Mouse (Mus musculus): ENCODE results near the gene Slc34a1. TPM values are rescaled to one million over a fixed set of nuclear protein-coding genes. Genes with fewer than 3 reads are reported as not detected.

Gene Slc34a1
- polyA plus RNA-seq, 1 experiment from 2014 or later, result not detected

DNA sequence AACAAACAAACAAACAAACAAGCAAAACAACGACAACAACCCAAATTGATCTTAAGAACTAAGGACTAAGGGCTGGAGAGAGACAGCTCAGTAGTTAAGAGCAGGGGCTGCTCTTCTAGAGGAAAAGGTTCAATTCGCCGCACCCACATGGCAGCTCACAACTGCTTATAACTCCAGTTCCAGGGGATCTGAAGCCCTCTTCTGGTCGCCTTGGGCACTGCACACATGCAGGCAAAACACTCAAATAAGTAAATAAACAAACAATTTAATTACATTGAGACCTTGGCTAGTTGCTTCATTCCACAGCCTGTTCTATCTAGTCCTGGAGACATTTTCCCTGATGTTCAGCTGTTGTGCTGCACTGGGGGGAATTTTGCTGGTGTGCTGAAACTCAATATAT, 5.1 kb upstream of the Slc34a1 start:
- no peak for DNase-seq (ENCODE audit: low spot score)
- H3K36me3 ChIP-seq (replicated peaks; ENCODE audit: control insufficient read depth, insufficient read depth, low read depth, low read length), result no peaks in the 10 kb centered on the region
- 56% methylated on average over 4 of the region's 4 CpGs for WGBS
- H3K4me3 ChIP-seq (ENCODE audit: low read depth, low read length), result no peak overlapping the region
- H3K4me2 ChIP-seq (ENCODE audit: low read depth, low read length), result no peak overlapping the region
- no peak overlapping the region for H3K27ac ChIP-seq (replicated peaks; ENCODE audit: low read depth, low read length)
- no peak for ATAC-seq (replicated peaks; ENCODE audit: insufficient number of reproducible peaks, low FRiP score, low TSS enrichment, low read depth)
- H3K27me3 ChIP-seq (ENCODE audit: control insufficient read depth, insufficient read depth, low read length), result no peaks in the 10 kb centered on the region
- H3K9ac ChIP-seq (replicated peaks; ENCODE audit: low read length), result no peak overlapping the region
- H3K9me3 ChIP-seq (replicated peaks; ENCODE audit: control insufficient read depth, low read length), result no peaks in the 10 kb centered on the region
- no peaks in the 10 kb centered on the region for H3K4me1 ChIP-seq (ENCODE audit: control insufficient read depth, insufficient read depth, low read length)

DNA sequence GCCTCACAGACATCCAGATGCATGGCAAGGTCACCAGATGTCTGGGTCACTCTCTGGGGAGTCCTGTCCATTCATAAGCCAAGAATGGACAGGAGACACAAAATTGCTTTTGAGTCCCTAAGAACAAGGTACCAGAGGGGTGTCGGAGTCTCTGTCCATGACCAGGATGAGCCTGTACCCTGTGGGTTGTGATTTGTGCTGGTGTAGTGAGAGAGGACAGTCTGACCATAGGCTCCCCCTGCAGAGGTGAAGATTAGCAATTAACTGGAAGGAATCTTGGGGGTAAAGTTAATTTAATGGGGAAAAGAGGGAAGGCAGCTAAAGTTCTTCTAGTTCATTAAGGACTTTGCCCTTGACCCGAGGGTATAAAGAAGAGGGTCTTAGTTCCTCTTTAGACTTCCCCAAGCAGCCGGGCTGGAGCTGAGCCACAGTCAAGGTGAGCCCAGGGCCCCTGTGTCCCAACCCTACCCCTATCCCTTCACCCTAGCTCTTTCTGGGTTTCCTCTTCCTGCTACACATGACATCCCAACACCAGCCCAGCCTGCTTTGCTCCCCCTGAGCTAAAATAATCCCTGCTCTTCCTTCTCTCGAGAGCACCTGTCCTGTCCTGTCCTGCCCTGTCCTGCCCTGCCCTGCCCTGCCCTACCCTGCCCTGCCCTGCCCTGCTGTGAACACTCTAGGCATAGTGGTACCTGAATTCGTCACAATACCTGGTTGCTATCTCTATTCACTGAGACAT, 1.5 kb downstream of the Slc34a1 start:
- Histone ChIP-seq H3K4me3 (ENCODE audit: low read depth, low read length) (no peak overlapping the region), H3K9me3 (replicated peaks; ENCODE audit: control insufficient read depth, low read length) (no peaks in the 10 kb centered on the region), H3K4me2 (ENCODE audit: low read depth, low read length) (no peak overlapping the region), H3K9ac (replicated peaks; ENCODE audit: low read length) (no peak overlapping the region), H3K36me3 (replicated peaks; ENCODE audit: control insufficient read depth, insufficient read depth, low read depth, low read length) (no peaks in the 10 kb centered on the region), H3K27ac (replicated peaks; ENCODE audit: low read depth, low read length) (no peak overlapping the region), H3K4me1 (ENCODE audit: control insufficient read depth, insufficient read depth, low read length) (no peaks in the 10 kb centered on the region), H3K27me3 (ENCODE audit: control insufficient read depth, insufficient read depth, low read length) (no peaks in the 10 kb centered on the region; the same call in 1 of the 2 replicates)
- WGBS, result 58% methylated on average over 5 of the region's 5 CpGs
- DNase-seq (ENCODE audit: low spot score), result no peak
- no peak for ATAC-seq (replicated peaks; ENCODE audit: insufficient number of reproducible peaks, low FRiP score, low TSS enrichment, low read depth)

DNA sequence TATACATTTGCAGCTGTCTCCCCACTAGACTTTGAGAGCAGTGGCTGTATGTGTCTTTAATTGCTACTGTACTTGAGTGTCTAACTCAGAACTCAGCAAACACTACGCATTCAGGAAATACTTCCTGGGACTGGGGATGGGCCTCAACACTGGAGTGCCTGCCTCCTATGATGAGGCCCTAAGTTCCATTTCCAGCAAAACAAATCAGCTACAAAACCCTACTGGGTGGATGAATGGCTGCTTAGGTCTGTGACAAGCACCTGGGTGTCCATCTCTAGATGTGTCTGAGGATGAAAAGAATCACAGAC, 2.0 kb downstream of the Slc34a1 start:
- WGBS, result 86% methylated on average over 1 of the region's 1 CpGs
- H3K4me3 ChIP-seq (ENCODE audit: low read depth, low read length), result no peak overlapping the region

DNA sequence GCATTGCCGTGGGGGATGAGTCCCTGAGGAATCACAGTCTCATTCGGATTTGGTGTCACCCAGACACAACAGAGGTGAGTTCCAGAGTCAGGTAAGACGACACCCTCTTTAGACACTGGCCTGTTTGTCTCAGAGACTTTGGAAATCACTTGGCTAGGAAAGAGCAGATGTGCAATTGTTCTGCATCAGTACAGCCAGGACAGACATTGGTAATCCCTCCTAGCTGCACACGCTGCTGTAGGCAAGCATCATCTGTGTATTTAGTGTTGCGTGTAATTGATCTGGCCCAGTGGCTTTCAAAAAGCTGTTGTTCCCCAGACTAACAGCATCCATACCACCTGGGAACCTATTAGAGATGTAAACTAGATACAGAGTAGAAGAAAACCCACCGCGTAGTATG, 5.3 kb downstream of the Slc34a1 start:
- no peak for DNase-seq (ENCODE audit: low spot score)
- H3K36me3 ChIP-seq (replicated peaks; ENCODE audit: control insufficient read depth, insufficient read depth, low read depth, low read length), result no peaks in the 10 kb centered on the region
- H3K27me3 ChIP-seq (ENCODE audit: control insufficient read depth, insufficient read depth, low read length), result no peaks in the 10 kb centered on the region; the same call in 1 of the 2 replicates
- no peaks in the 10 kb centered on the region for H3K4me1 ChIP-seq (ENCODE audit: control insufficient read depth, insufficient read depth, low read length)
- H3K9me3 ChIP-seq (replicated peaks; ENCODE audit: control insufficient read depth, low read length), result no peaks in the 10 kb centered on the region
- H3K4me3 ChIP-seq (ENCODE audit: low read depth, low read length), result no peak overlapping the region
- no peak for ATAC-seq (replicated peaks; ENCODE audit: insufficient number of reproducible peaks, low FRiP score, low TSS enrichment, low read depth)
- H3K9ac ChIP-seq (replicated peaks; ENCODE audit: low read length), result no peak overlapping the region; the same call in 1 of the 2 replicates
- H3K4me2 ChIP-seq (ENCODE audit: low read depth, low read length), result no peak overlapping the region
- 70% methylated on average over 7 of the region's 7 CpGs for WGBS
- H3K27ac ChIP-seq (replicated peaks; ENCODE audit: low read depth, low read length), result no peak overlapping the region

More for the DNA sequence above, 2.0 kb downstream of the Slc34a1 start:
- Histone ChIP-seq H3K36me3 (replicated peaks; ENCODE audit: control insufficient read depth, insufficient read depth, low read depth, low read length) (no peaks in the 10 kb centered on the region), H3K4me1 (ENCODE audit: control insufficient read depth, insufficient read depth, low read length) (no peaks in the 10 kb centered on the region), H3K4me2 (ENCODE audit: low read depth, low read length) (no peak overlapping the region), H3K9ac (replicated peaks; ENCODE audit: low read length) (no peak overlapping the region), H3K9me3 (replicated peaks; ENCODE audit: control insufficient read depth, low read length) (no peaks in the 10 kb centered on the region), H3K27me3 (ENCODE audit: control insufficient read depth, insufficient read depth, low read length) (no peaks in the 10 kb centered on the region; the same call in 1 of the 2 replicates), H3K27ac (replicated peaks; ENCODE audit: low read depth, low read length) (no peak overlapping the region)
- ATAC-seq (replicated peaks; ENCODE audit: insufficient number of reproducible peaks, low FRiP score, low TSS enrichment, low read depth) (no peak), DNase-seq (ENCODE audit: low spot score) (no peak)

DNA sequence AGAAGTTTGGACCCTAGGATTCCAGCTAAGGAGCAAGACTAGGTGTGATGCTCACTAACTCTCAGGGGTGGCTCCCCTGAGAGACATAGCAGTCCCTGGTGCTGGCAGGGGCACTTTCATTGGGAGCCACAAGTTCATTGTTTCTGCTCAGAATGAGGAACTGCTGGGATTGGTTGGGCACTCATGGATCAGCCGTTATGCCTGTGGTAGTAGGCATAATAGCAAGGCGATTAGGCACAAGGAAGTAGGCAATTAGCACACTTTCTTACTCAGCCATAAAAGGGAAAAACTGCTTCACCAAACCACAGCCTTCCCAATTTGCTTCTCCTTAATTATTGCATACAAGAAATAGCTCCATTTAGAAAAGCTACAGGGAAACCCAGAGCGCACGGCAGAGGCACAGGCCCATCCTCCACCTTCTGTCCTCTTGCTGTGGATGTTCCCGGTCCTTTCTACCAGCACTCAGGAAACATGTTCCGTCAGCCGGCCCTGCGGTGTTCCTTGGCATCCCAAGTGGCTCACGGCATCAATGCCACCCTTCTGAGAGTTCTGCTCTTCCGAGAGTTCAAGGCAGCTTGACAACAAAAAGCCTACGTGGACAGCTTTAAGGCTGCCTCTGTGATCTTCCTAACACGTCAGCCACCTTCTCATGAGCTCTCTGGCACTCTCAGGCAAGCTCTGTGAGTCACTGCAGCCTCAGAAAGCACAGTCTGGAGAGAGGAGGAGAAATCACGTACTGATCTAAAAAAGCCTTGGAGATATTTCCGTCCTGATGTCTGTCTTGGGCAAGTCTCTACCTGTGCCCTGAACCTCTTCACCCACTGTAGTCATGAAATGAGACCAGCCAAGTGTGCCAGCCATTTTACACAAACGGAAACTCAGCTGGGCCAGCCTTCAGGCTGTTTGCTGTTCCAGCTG, 6.2 kb downstream of the Slc34a1 start:
- Histone ChIP-seq H3K9me3 (replicated peaks; ENCODE audit: control insufficient read depth, low read length) (no peaks in the 10 kb centered on the region), H3K27ac (replicated peaks; ENCODE audit: low read depth, low read length) (no peak overlapping the region), H3K4me2 (ENCODE audit: low read depth, low read length) (no peak overlapping the region), H3K36me3 (replicated peaks; ENCODE audit: control insufficient read depth, insufficient read depth, low read depth, low read length) (no peaks in the 10 kb centered on the region), H3K4me1 (ENCODE audit: control insufficient read depth, insufficient read depth, low read length) (no peaks in the 10 kb centered on the region), H3K27me3 (ENCODE audit: control insufficient read depth, insufficient read depth, low read length) (no peaks in the 10 kb centered on the region; the same call in 1 of the 2 replicates), H3K4me3 (ENCODE audit: low read depth, low read length) (no peak overlapping the region), H3K9ac (replicated peaks; ENCODE audit: low read length) (no peak overlapping the region)
- WGBS, result 73% methylated on average over 15 of the region's 15 CpGs
- ATAC-seq (replicated peaks; ENCODE audit: insufficient number of reproducible peaks, low FRiP score, low TSS enrichment, low read depth), result no peak
- no peak for DNase-seq (ENCODE audit: low spot score)

DNA sequence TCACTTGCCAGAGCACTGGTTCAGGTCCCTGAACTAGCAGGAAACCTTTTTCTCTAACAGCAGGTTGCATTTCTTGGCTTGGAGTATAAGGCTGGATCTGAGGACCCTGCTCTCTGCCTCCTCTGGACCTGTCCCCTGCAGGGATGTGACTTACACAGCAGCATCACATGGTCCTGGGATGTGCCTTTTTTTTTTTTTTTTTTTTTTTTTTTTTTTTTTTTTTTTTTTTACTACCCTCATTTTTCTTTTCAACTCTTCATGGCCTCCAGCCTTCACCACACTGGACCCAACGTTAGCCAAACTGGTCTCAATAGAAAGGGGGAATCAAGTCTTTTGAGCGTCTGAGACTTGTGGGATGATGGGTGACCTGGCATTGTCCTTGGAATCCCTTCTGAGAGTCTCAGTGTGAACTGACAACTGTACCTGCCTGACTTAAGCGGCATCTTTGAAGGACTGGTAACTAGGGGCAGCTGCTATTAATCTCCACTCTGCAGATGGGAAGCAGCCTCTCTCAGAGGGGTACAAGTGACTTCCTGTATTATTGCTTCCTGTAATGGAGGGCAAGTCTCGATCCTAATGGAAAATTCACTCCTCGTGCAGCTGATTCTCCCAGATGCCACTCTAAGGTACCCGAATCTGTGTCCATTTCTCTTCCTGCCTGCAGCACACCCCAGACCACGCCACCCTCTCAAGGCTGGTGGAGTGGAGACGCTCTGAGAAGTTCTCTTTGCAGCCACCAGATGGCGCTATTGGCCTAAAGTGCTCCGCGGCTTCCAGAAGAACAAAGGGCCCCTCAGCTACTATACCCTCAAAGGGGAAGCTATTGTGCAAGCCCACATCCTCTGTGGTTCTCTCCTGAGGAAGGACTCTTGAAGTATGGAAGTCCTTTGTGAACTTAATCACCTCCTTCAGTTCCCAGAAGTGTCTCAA, 7.1 kb downstream of the Slc34a1 start:
- no peaks in the 10 kb centered on the region for H3K36me3 ChIP-seq (replicated peaks; ENCODE audit: control insufficient read depth, insufficient read depth, low read depth, low read length)
- H3K4me3 ChIP-seq (ENCODE audit: low read depth, low read length), result no peak overlapping the region
- peak; percentile 94 for DNase-seq (ENCODE audit: low spot score)
- no peaks in the 10 kb centered on the region; the same call in 1 of the 2 replicates for H3K27me3 ChIP-seq (ENCODE audit: control insufficient read depth, insufficient read depth, low read length)
- peak; percentile 82 for ATAC-seq (replicated peaks; ENCODE audit: insufficient number of reproducible peaks, low FRiP score, low TSS enrichment, low read depth)
- no peaks in the 10 kb centered on the region for H3K9me3 ChIP-seq (replicated peaks; ENCODE audit: control insufficient read depth, low read length)
- H3K4me2 ChIP-seq (ENCODE audit: low read depth, low read length), result no peak overlapping the region
- H3K27ac ChIP-seq (replicated peaks; ENCODE audit: low read depth, low read length), result no peak overlapping the region
- H3K4me1 ChIP-seq (ENCODE audit: control insufficient read depth, insufficient read depth, low read length), result no peaks in the 10 kb centered on the region
- peak overlapping the region; percentile 48 for H3K9ac ChIP-seq (replicated peaks; ENCODE audit: low read length)
- 14% methylated on average over 11 of the region's 11 CpGs for WGBS

DNA sequence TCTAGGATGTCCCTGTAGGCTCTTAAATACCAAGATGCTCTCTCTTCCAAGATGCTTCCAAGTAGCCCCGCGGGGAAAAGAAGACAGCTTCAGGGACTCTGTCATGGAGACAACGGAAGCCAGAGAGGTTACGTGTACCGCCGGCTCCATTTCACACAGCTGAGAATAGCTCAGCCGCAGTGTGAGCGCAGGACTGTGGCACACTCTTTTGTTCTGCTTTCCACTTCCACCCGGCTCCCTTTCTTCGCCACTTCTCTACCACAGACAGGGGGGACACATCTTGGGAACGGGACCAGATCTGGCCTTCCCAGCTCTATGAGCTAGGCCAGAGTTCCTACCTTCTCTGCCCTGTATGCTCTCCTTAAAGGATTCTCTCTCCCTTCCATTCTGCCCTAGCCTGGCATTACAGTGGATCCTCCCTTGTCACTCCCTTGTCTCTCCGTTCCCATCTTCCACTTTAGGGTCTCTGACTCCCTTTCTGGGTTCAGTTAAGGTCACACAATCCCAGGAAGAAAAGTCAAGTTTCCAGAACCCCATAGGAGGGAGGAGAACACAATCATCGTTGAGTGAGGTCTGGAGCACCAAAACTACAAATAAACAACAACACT, 7.9 kb downstream of the Slc34a1 start:
- WGBS, result 68% methylated on average over 13 of the region's 13 CpGs
- Histone ChIP-seq H3K27ac (replicated peaks; ENCODE audit: low read depth, low read length) (no peak overlapping the region), H3K9ac (replicated peaks; ENCODE audit: low read length) (peak overlapping the region; percentile 48), H3K4me3 (ENCODE audit: low read depth, low read length) (no peak overlapping the region), H3K36me3 (replicated peaks; ENCODE audit: control insufficient read depth, insufficient read depth, low read depth, low read length) (no peaks in the 10 kb centered on the region), H3K9me3 (replicated peaks; ENCODE audit: control insufficient read depth, low read length) (no peaks in the 10 kb centered on the region), H3K4me2 (ENCODE audit: low read depth, low read length) (no peak overlapping the region), H3K27me3 (ENCODE audit: control insufficient read depth, insufficient read depth, low read length) (no peaks in the 10 kb centered on the region; the same call in 1 of the 2 replicates), H3K4me1 (ENCODE audit: control insufficient read depth, insufficient read depth, low read length) (no peaks in the 10 kb centered on the region)
- ATAC-seq (replicated peaks; ENCODE audit: insufficient number of reproducible peaks, low FRiP score, low TSS enrichment, low read depth), result no peak
- peak; percentile 10 for DNase-seq (ENCODE audit: low spot score)
